Mouse (Mus musculus): ENCODE measurements around the gene Msx3. TPM values are rescaled to one million over a fixed set of nuclear protein-coding genes. Genes with fewer than 3 reads are reported as not detected.

Msx3 gene
- polyA plus RNA-seq, 1 experiment from 2014 or later: not detected

GRCm38 (mm10) chr7:140049115-140049689 is 313 bp upstream of the Msx3 start:
- no peak overlapping the region for H3K9ac ChIP-seq
- no peaks in the 10 kb centered on the region for H3K36me3 ChIP-seq
- peaks cover 98% of the 10 kb centered on the region for H3K27me3 ChIP-seq
- H3K4me2 ChIP-seq (replicated peaks): peak overlapping the region; percentile 68
- under 1% methylated on average over 34 of the region's 34 CpGs for WGBS
- peak; percentile 63 for ATAC-seq (ENCODE audit: low FRiP score, low read depth)
- peak overlapping the region; percentile 41 for H3K4me3 ChIP-seq
- no peak overlapping the region for H3K27ac ChIP-seq
- H3K4me1 ChIP-seq: peaks cover 23% of the 10 kb centered on the region
- no peaks in the 10 kb centered on the region for H3K9me3 ChIP-seq

- WGBS: under 1% methylated on average over 33 of the region's 33 CpGs
- 0 out of 2 replicates have a peak overlapping the region, but pooled peaks have one; percentile 45 for H3K9ac ChIP-seq
- H3K36me3 ChIP-seq: no peaks in the 10 kb centered on the region
- peak overlapping the region; percentile 68 for H3K4me2 ChIP-seq (replicated peaks)
- H3K27ac ChIP-seq: no peak overlapping the region
- peak overlapping the region; percentile 41 for H3K4me3 ChIP-seq
- H3K27me3 ChIP-seq: peaks cover 98% of the 10 kb centered on the region
- H3K9me3 ChIP-seq: no peaks in the 10 kb centered on the region
- ATAC-seq (ENCODE audit: low FRiP score, low read depth): no peak
- H3K4me1 ChIP-seq: peaks cover 23% of the 10 kb centered on the region
Measured at GRCm38 (mm10) chr7:140047811-140048311, 1.0 kb downstream of the Msx3 start.

- H3K4me3 ChIP-seq: no peak overlapping the region
- H3K9ac ChIP-seq: no peak overlapping the region
- no peak overlapping the region for H3K27ac ChIP-seq
- 75% methylated on average over 4 of the region's 4 CpGs for WGBS
- no peak for ATAC-seq (ENCODE audit: low FRiP score, low read depth)
- peaks cover 6% of the 10 kb centered on the region for H3K36me3 ChIP-seq
- peaks cover 23% of the 10 kb centered on the region for H3K4me1 ChIP-seq
- peaks cover 77% of the 10 kb centered on the region for H3K27me3 ChIP-seq
- no peak overlapping the region for H3K4me2 ChIP-seq (replicated peaks)
- H3K9me3 ChIP-seq: no peaks in the 10 kb centered on the region
Measured at GRCm38 (mm10) chr7:140045546-140045945, 3.3 kb downstream of the Msx3 start.

GRCm38 (mm10) chr7:140042728-140043127 is 6.2 kb downstream of the Msx3 start:
- H3K4me2 ChIP-seq (replicated peaks): no peak overlapping the region
- peaks cover 2% of the 10 kb centered on the region for H3K4me1 ChIP-seq
- ATAC-seq (ENCODE audit: low FRiP score, low read depth): no peak
- no peak overlapping the region for H3K9ac ChIP-seq
- no peak overlapping the region for H3K27ac ChIP-seq
- peaks cover 20% of the 10 kb centered on the region for H3K36me3 ChIP-seq
- WGBS: 54% methylated on average over 3 of the region's 3 CpGs
- H3K9me3 ChIP-seq: no peaks in the 10 kb centered on the region
- H3K27me3 ChIP-seq: peaks cover 49% of the 10 kb centered on the region
- no peak overlapping the region for H3K4me3 ChIP-seq

- peaks cover 21% of the 10 kb centered on the region for H3K4me1 ChIP-seq
- WGBS: 51% methylated on average over 3 of the region's 3 CpGs
- peak overlapping the region; percentile 93 for H3K4me3 ChIP-seq
- no peaks in the 10 kb centered on the region for H3K9me3 ChIP-seq
- peak overlapping the region; percentile 91 for H3K9ac ChIP-seq
- peak overlapping the region; percentile 87 for H3K4me2 ChIP-seq (replicated peaks)
- peaks cover 38% of the 10 kb centered on the region for H3K36me3 ChIP-seq
- ATAC-seq (ENCODE audit: low FRiP score, low read depth): no peak
- H3K27ac ChIP-seq: no peak overlapping the region
- H3K27me3 ChIP-seq: no peaks in the 10 kb centered on the region
Measured at GRCm38 (mm10) chr7:140037171-140037555, 11.7 kb downstream of the Msx3 start.

- Histone ChIP-seq H3K4me2 (replicated peaks) (peak within 1 kb of the TSS; percentile 87), H3K4me1 (peaks cover 21% of the 10 kb centered on the region), H3K27ac (peak within 1 kb of the TSS; percentile 88), H3K4me3 (peak within 1 kb of the TSS; percentile 93), H3K27me3 (no peaks in the 10 kb centered on the region), H3K36me3 (peaks cover 43% of the 10 kb centered on the region), H3K9me3 (no peaks in the 10 kb centered on the region), H3K9ac (peak within 1 kb of the TSS; percentile 91)
- WGBS: 1% methylated on average over 69 of the region's 69 CpGs
- peak; percentile 96 for ATAC-seq (ENCODE audit: low FRiP score, low read depth)
Measured at GRCm38 (mm10) chr7:140036281-140037170, 12.4 kb downstream of the Msx3 start, which contains the start of the genes Zfp511 and Tubgcp2. Zfp511 (plus strand) TSS chr7:140036391. Tubgcp2 (minus strand) TSS chr7:140036669.

- peak overlapping the region; percentile 93 for H3K4me3 ChIP-seq
- H3K27me3 ChIP-seq: no peaks in the 10 kb centered on the region
- peak overlapping the region; percentile 87 for H3K4me2 ChIP-seq (replicated peaks)
- no peaks in the 10 kb centered on the region for H3K9me3 ChIP-seq
- WGBS: 15% methylated on average over 7 of the region's 7 CpGs
- peak overlapping the region; percentile 91 for H3K9ac ChIP-seq
- peaks cover 47% of the 10 kb centered on the region for H3K36me3 ChIP-seq
- ATAC-seq (ENCODE audit: low FRiP score, low read depth): no peak
- peak overlapping the region; percentile 75; the same call in 1 of the 2 replicates for H3K27ac ChIP-seq
- peaks cover 21% of the 10 kb centered on the region for H3K4me1 ChIP-seq
Measured at GRCm38 (mm10) chr7:140035456-140035855, 13.4 kb downstream of the Msx3 start.

GRCm38 (mm10) chr7:140033386-140033785 is 15.5 kb downstream of the Msx3 start:
- WGBS: 97% methylated on average over 9 of the region's 9 CpGs
- no peak overlapping the region for H3K9ac ChIP-seq
- no peak overlapping the region for H3K27ac ChIP-seq
- H3K4me1 ChIP-seq: peaks cover 21% of the 10 kb centered on the region
- ATAC-seq (ENCODE audit: low FRiP score, low read depth): no peak
- H3K4me2 ChIP-seq (replicated peaks): no peak overlapping the region
- no peaks in the 10 kb centered on the region for H3K27me3 ChIP-seq
- no peak overlapping the region for H3K4me3 ChIP-seq
- no peaks in the 10 kb centered on the region for H3K9me3 ChIP-seq
- peaks cover 54% of the 10 kb centered on the region for H3K36me3 ChIP-seq

GRCm38 (mm10) chr7:140032366-140032765 is 16.5 kb downstream of the Msx3 start:
- peaks cover 19% of the 10 kb centered on the region for H3K4me1 ChIP-seq
- no peak overlapping the region for H3K4me2 ChIP-seq (replicated peaks)
- H3K27me3 ChIP-seq: no peaks in the 10 kb centered on the region
- no peak overlapping the region for H3K9ac ChIP-seq
- ATAC-seq (ENCODE audit: low FRiP score, low read depth): no peak
- no peak overlapping the region for H3K27ac ChIP-seq
- no peak overlapping the region for H3K4me3 ChIP-seq
- peaks cover 62% of the 10 kb centered on the region for H3K36me3 ChIP-seq
- 97% methylated on average over 10 of the region's 10 CpGs for WGBS
- H3K9me3 ChIP-seq: no peaks in the 10 kb centered on the region

GRCm38 (mm10) chr7:140031771-140032170 is 17.1 kb downstream of the Msx3 start:
- Histone ChIP-seq H3K36me3 (peaks cover 62% of the 10 kb centered on the region), H3K4me2 (replicated peaks) (no peak overlapping the region), H3K9ac (no peak overlapping the region), H3K27ac (no peak overlapping the region), H3K27me3 (no peaks in the 10 kb centered on the region), H3K9me3 (no peaks in the 10 kb centered on the region), H3K4me3 (no peak overlapping the region), H3K4me1 (peaks cover 13% of the 10 kb centered on the region)
- no peak for ATAC-seq (ENCODE audit: low FRiP score, low read depth)
- 96% methylated on average over 12 of the region's 12 CpGs for WGBS

- Histone ChIP-seq H3K4me2 (replicated peaks) (no peak overlapping the region), H3K9ac (no peak overlapping the region), H3K9me3 (peaks cover 7% of the 10 kb centered on the region; the same call in 1 of the 2 replicates), H3K4me1 (no peaks in the 10 kb centered on the region), H3K27me3 (no peaks in the 10 kb centered on the region), H3K4me3 (no peak overlapping the region), H3K27ac (no peak overlapping the region), H3K36me3 (peaks cover 46% of the 10 kb centered on the region)
- no peak for ATAC-seq (ENCODE audit: low FRiP score, low read depth)
- WGBS: 98% methylated on average over 17 of the region's 17 CpGs
Measured at GRCm38 (mm10) chr7:140011336-140011735, 37.6 kb downstream of the Msx3 start.

GRCm38 (mm10) chr7:140007781-140008180 is 41.1 kb downstream of the Msx3 start:
- no peaks in the 10 kb centered on the region for H3K9me3 ChIP-seq
- no peaks in the 10 kb centered on the region for H3K27me3 ChIP-seq
- H3K4me1 ChIP-seq: no peaks in the 10 kb centered on the region
- no peak for ATAC-seq (ENCODE audit: low FRiP score, low read depth)
- H3K4me2 ChIP-seq (replicated peaks): no peak overlapping the region
- H3K36me3 ChIP-seq: peaks cover 71% of the 10 kb centered on the region
- no peak overlapping the region for H3K27ac ChIP-seq
- H3K9ac ChIP-seq: no peak overlapping the region
- 94% methylated on average over 9 of the region's 9 CpGs for WGBS
- no peak overlapping the region for H3K4me3 ChIP-seq

Data from limb, embryonic 13.5 days (tissue).